Mouse (Mus musculus): ENCODE measurements around the gene Nt5c2.

- TF ChIP-seq EP300 (IDR thresholded peaks at IDR 0.05; ENCODE audit: low read depth) (no peak), CTCF (IDR thresholded peaks at IDR 0.05; ENCODE audit: low read depth) (no peak)
Observed at GRCm38 (mm10) chr19:47034916-47035315, 20.0 kb upstream of the Nt5c2 start.

All from liver, postnatal 0 days (tissue).